Mouse (Mus musculus): ENCODE results near the gene Spata18.

DNA sequence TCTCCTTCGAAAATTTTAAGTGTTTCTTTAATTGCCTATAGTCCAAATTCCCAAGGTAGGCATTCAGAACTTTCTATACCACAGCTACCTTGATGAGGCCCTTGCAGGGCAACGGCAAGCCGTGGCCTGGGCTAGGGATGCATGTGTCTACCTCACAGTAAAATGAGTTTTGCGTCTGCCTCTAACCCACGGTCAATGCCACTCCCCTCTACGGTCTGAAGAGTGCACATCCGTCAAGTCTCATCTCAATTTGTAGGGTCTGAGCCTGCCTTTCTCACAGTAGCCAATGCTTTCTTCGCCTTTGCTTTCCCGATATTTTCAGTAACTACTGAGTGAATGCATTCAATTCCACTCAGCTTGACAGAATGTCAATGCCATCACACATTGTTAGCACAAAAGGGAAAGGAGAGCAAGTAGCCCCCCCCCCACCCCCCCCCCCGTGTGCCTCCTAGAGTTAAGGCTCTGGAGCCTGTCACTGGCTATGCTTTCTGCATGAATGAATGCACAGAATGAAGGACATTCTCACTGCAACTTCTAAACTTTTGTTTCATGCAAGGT, 20.1 kb upstream of the Spata18 start:
- TF ChIP-seq POLR2A (IDR thresholded peaks at IDR 0.05; ENCODE audit: control insufficient read depth, extremely low read depth, insufficient read depth, low read length, poor library complexity), result no peak
- TF ChIP-seq CTCF (IDR thresholded peaks at IDR 0.05; ENCODE audit: borderline replicate concordance, control insufficient read depth, extremely low read depth, insufficient read depth, low read length, poor library complexity), result no peak

Measured in thymus, adult 2 months (tissue).